ENCODE assay signal across 11 mouse cellular contexts in the genomic region with DNA sequence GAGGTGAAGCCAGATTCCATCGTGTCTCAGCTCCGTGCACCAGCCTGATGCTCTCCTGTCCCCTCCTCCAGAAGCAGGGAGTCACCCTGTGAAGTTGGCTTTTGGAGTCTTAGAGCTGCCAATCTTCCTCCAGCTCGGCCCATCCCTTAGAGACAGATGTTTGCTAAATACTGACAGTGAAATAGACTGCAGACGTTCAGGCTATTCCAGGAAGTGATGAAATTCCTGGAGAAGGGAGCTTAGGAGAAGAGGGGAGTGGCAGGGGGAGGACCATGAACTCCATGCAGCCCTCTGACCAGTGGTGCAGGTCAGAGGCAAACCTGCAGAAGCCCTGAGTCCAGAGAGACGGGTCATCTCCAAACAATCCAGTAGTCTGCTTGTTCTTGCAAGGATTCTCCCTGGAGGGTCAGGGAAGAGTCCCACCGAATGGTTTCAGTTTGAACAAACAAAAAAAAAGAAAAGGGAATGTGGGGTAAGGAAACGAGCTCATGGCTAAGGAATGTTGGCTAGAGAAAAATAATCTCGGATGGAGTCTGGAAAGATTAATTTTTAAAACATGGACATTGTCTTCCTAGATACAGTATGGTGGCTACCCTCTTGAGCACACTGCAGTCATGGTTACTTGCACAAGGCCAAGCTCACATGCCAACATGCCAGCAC. TPM values are rescaled to one million over a fixed set of nuclear protein-coding genes. Genes with fewer than 3 reads are reported as not detected.
A peak's percentile ranks its signal among the peaks of the same experiment; 100 is the strongest.
DNase-seq lines count a peak whose midpoint lies in the region; ATAC-seq and TF ChIP-seq lines count a peak whose summit lies in the region.
"Had no signal": no experiment of that assay in that cellular context is flagged by ENCODE, and none has a peak within 500 bp of the region (broad histone marks: within the 10 kb centered on the region; RNA-seq: fewer than 3 reads in every experiment).

Gene Nnmt, minus strand, starts transcription at position 215 of the 660 bp plus-strand sequence.

- H3K9ac ChIP-seq in liver, postnatal 0 days (replicated peaks), result no peak within 1 kb of the TSS
- H3K9ac ChIP-seq in liver, embryonic 11.5 days (ENCODE audit: low read depth, low read length), result no peak within 1 kb of the TSS
- no peak within 1 kb of the TSS for H3K9ac ChIP-seq in kidney, embryonic 15.5 days
- H3K9ac ChIP-seq in stomach, embryonic 16.5 days (ENCODE audit: low read length), result no peak within 1 kb of the TSS
- H3K9ac ChIP-seq in forebrain, embryonic 15.5 days (replicated peaks), result no peak within 1 kb of the TSS
- no peak within 1 kb of the TSS for H3K9ac ChIP-seq in forebrain, postnatal 0 days
- H3K9ac ChIP-seq: liver, embryonic 14.5 days; neural tube, embryonic 12.5 days had no signal

- no peak within 1 kb of the TSS; the same call in 1 of the 2 replicates for H3K4me2 ChIP-seq in liver, postnatal 0 days (ENCODE audit: low read depth, low read length)
- H3K4me2 ChIP-seq in liver, embryonic 11.5 days, result no peak within 1 kb of the TSS
- 0 out of 2 replicates have a peak within 1 kb of the TSS, but pooled peaks have one; percentile 16 for H3K4me2 ChIP-seq in kidney, embryonic 15.5 days
- peak within 1 kb of the TSS; percentile 15 for H3K4me2 ChIP-seq in stomach, embryonic 16.5 days (ENCODE audit: low read depth, low read length)
- H3K4me2 ChIP-seq in forebrain, embryonic 15.5 days (replicated peaks), result no peak within 1 kb of the TSS
- no peak within 1 kb of the TSS for H3K4me2 ChIP-seq in forebrain, postnatal 0 days (ENCODE audit: low read depth)
- H3K4me2 ChIP-seq: neural tube, embryonic 12.5 days had no signal

- peak within 1 kb of the TSS; percentile 39; the same call in 1 of the 2 replicates for H3K27ac ChIP-seq in liver, postnatal 0 days (ENCODE audit: low read depth)
- no peak within 1 kb of the TSS for H3K27ac ChIP-seq in liver, embryonic 11.5 days (ENCODE audit: low read depth, low read length)
- H3K27ac ChIP-seq in kidney, embryonic 15.5 days, result no peak within 1 kb of the TSS
- H3K27ac ChIP-seq in stomach, embryonic 16.5 days (ENCODE audit: low read length), result no peak within 1 kb of the TSS; the same call in 1 of the 2 replicates
- H3K27ac ChIP-seq in forebrain, embryonic 15.5 days (replicated peaks), result no peak within 1 kb of the TSS
- no peak within 1 kb of the TSS for H3K27ac ChIP-seq in forebrain, postnatal 0 days (ENCODE audit: low read depth, low read length)
- H3K27ac ChIP-seq: liver, embryonic 14.5 days; neural tube, embryonic 12.5 days had no signal

- no peaks in the 10 kb centered on the region for H3K9me3 ChIP-seq in liver, postnatal 0 days (ENCODE audit: low read length)
- H3K9me3 ChIP-seq in liver, embryonic 11.5 days (ENCODE audit: control insufficient read depth, low read length), result no peaks in the 10 kb centered on the region
- H3K9me3 ChIP-seq in kidney, embryonic 15.5 days (replicated peaks), result no peaks in the 10 kb centered on the region
- no peaks in the 10 kb centered on the region for H3K9me3 ChIP-seq in stomach, embryonic 16.5 days (replicated peaks; ENCODE audit: control insufficient read depth, low read length)
- no peaks in the 10 kb centered on the region for H3K9me3 ChIP-seq in forebrain, embryonic 15.5 days
- no peaks in the 10 kb centered on the region for H3K9me3 ChIP-seq in forebrain, postnatal 0 days (ENCODE audit: low read length)
- H3K9me3 ChIP-seq: neural tube, embryonic 12.5 days had no signal

- DNase-seq in liver, postnatal 0 days, result no peak
- no peak for DNase-seq in liver, embryonic 11.5 days (ENCODE audit: low spot score)
- peak in 1 of 2 experiments; percentile 41 for DNase-seq in gastrocnemius, postnatal 4 days (ENCODE audit: low spot score in 2 of 2)
- DNase-seq in forebrain, postnatal 0 days, result no peak
- DNase-seq in layer of hippocampus, postnatal 25 days (ENCODE audit: extremely low spot score in 1 of 2, low spot score in 1 of 2), result no peak

- no peak within 1 kb of the TSS for H3K4me3 ChIP-seq in liver, postnatal 0 days (ENCODE audit: low read depth, low read length)
- no peak within 1 kb of the TSS for H3K4me3 ChIP-seq in liver, embryonic 11.5 days (ENCODE audit: low read depth, low read length)
- no peak within 1 kb of the TSS for H3K4me3 ChIP-seq in kidney, embryonic 15.5 days (replicated peaks)
- H3K4me3 ChIP-seq in stomach, embryonic 16.5 days (replicated peaks; ENCODE audit: low read length), result no peak within 1 kb of the TSS; the same call in 1 of the 2 replicates
- H3K4me3 ChIP-seq in forebrain, embryonic 15.5 days, result no peak within 1 kb of the TSS
- no peak within 1 kb of the TSS for H3K4me3 ChIP-seq in forebrain, postnatal 0 days (ENCODE audit: low read depth, low read length)
- H3K4me3 ChIP-seq: neural tube, embryonic 12.5 days had no signal

- H3K36me3 ChIP-seq in liver, postnatal 0 days (replicated peaks; ENCODE audit: insufficient read depth, low read length), result no peaks in the 10 kb centered on the region
- no peaks in the 10 kb centered on the region for H3K36me3 ChIP-seq in liver, embryonic 11.5 days (ENCODE audit: control insufficient read depth, insufficient read depth, low read length)
- no peaks in the 10 kb centered on the region for H3K36me3 ChIP-seq in kidney, embryonic 15.5 days
- no peaks in the 10 kb centered on the region for H3K36me3 ChIP-seq in stomach, embryonic 16.5 days (ENCODE audit: control insufficient read depth, insufficient read depth, low read length)
- no peaks in the 10 kb centered on the region for H3K36me3 ChIP-seq in forebrain, embryonic 15.5 days
- H3K36me3 ChIP-seq in forebrain, postnatal 0 days (ENCODE audit: insufficient read depth), result no peaks in the 10 kb centered on the region
- H3K36me3 ChIP-seq: neural tube, embryonic 12.5 days had no signal

- no peaks in the 10 kb centered on the region for H3K4me1 ChIP-seq in liver, postnatal 0 days (ENCODE audit: insufficient read depth)
- no peaks in the 10 kb centered on the region for H3K4me1 ChIP-seq in liver, embryonic 11.5 days (replicated peaks; ENCODE audit: control insufficient read depth, insufficient read depth, low read length)
- peaks cover 5% of the 10 kb centered on the region; the same call in 1 of the 2 replicates for H3K4me1 ChIP-seq in kidney, embryonic 15.5 days
- 0 out of 2 replicates have a peak, but pooled peaks cover 2% of the 10 kb centered on the region for H3K4me1 ChIP-seq in stomach, embryonic 16.5 days (ENCODE audit: control insufficient read depth, insufficient read depth, low read length)
- 0 out of 2 replicates have a peak, but pooled peaks cover 3% of the 10 kb centered on the region for H3K4me1 ChIP-seq in forebrain, embryonic 15.5 days
- H3K4me1 ChIP-seq in forebrain, postnatal 0 days (ENCODE audit: insufficient read depth), result no peaks in the 10 kb centered on the region

- no peak for TF ChIP-seq EP300 in liver, postnatal 0 days (IDR thresholded peaks at IDR 0.05; ENCODE audit: low read depth)

- no peak for ATAC-seq in liver, postnatal 0 days
- no peak for ATAC-seq in liver, embryonic 11.5 days (replicated peaks; ENCODE audit: low FRiP score)
- no peak for ATAC-seq in kidney, embryonic 15.5 days (replicated peaks; ENCODE audit: low FRiP score)
- ATAC-seq in stomach, embryonic 16.5 days (ENCODE audit: insufficient read depth, low FRiP score), result no peak
- no peak for ATAC-seq in forebrain, embryonic 15.5 days (replicated peaks)
- no peak for ATAC-seq in forebrain, postnatal 0 days

- WGBS in liver, postnatal 0 days (ENCODE audit: insufficient replicate concordance), result 38% methylated on average over 8 of the region's 8 CpGs
- 40% methylated on average over 8 of the region's 8 CpGs for WGBS in liver, embryonic 11.5 days
- WGBS in kidney, embryonic 15.5 days, result 34% methylated on average over 8 of the region's 8 CpGs
- 18% methylated on average over 8 of the region's 8 CpGs for WGBS in stomach, embryonic 16.5 days
- WGBS in forebrain, embryonic 15.5 days, result 61% methylated on average over 8 of the region's 8 CpGs
- 52% methylated on average over 8 of the region's 8 CpGs for WGBS in forebrain, postnatal 0 days

- no peaks in the 10 kb centered on the region for H3K27me3 ChIP-seq in liver, postnatal 0 days (ENCODE audit: insufficient read depth, low read length)
- 0 out of 2 replicates have a peak, but pooled peaks cover 3% of the 10 kb centered on the region for H3K27me3 ChIP-seq in liver, embryonic 11.5 days (replicated peaks; ENCODE audit: control insufficient read depth, insufficient read depth, low read length)
- no peaks in the 10 kb centered on the region for H3K27me3 ChIP-seq in kidney, embryonic 15.5 days
- H3K27me3 ChIP-seq in stomach, embryonic 16.5 days (ENCODE audit: control insufficient read depth, insufficient read depth, low read length), result no peaks in the 10 kb centered on the region
- H3K27me3 ChIP-seq in forebrain, embryonic 15.5 days, result no peaks in the 10 kb centered on the region
- no peaks in the 10 kb centered on the region for H3K27me3 ChIP-seq in forebrain, postnatal 0 days (ENCODE audit: insufficient read depth, low read length)
- H3K27me3 ChIP-seq: neural tube, embryonic 12.5 days had no signal

- no peak for TF ChIP-seq CTCF in liver, postnatal 0 days (IDR thresholded peaks at IDR 0.05; ENCODE audit: low read depth)
- no peak for TF ChIP-seq CTCF in forebrain, postnatal 0 days (IDR thresholded peaks at IDR 0.05; ENCODE audit: low read depth)

RNA-seq across cellular contexts. Expression of gene Nnmt, which starts in this region (rescaled TPM):
- 0.34 and 0.41 TPM in 2 replicates for polyA plus RNA-seq in liver, postnatal 0 days (2015; fragmentation: Nextera tagmentation; extraction: Ambion mirVana)
- polyA plus RNA-seq in liver, embryonic 11.5 days (2014; fragmentation: Nextera tagmentation; extraction: Ambion mirVana), result 1.3 and 1.8 TPM in 2 replicates
- total RNA-seq in gastrocnemius, postnatal 4 days (2021), result 10 to 100 TPM; 19.3 to 22.9 TPM
- 2.2 and 3.5 TPM in 2 replicates for polyA plus RNA-seq in kidney, embryonic 15.5 days (2015; fragmentation: Nextera tagmentation; extraction: Ambion mirVana)
- polyA plus RNA-seq in stomach, embryonic 16.5 days (2015; fragmentation: Nextera tagmentation; extraction: Ambion mirVana), result 2.4 and 2.8 TPM in 2 replicates
- 0.42 and 0.74 TPM in 2 replicates for polyA plus RNA-seq in forebrain, embryonic 15.5 days (2015; fragmentation: Nextera tagmentation; extraction: Ambion mirVana)
- 3.1 and 4.6 TPM in 2 replicates for total RNA-seq in forebrain, postnatal 0 days (2014; rRNA removed)
- polyA plus RNA-seq in forebrain, postnatal 0 days (2015; fragmentation: Nextera tagmentation; extraction: Ambion mirVana), result 5.5 and 5.7 TPM in 2 replicates
- total RNA-seq in layer of hippocampus, postnatal 25 days (2021), result 1 to 10 TPM; 1.2 to 1.6 TPM
- total RNA-seq: hematopoietic stem cell, adult 5-6 weeks had no signal

Comparison
In these comparisons a context has a peak if more than half of its experiments do, and no peak if none do; other contexts are left out.
1. H3K4me2 ChIP-seq: peak in kidney, embryonic 15.5 days (single experiment) and stomach, embryonic 16.5 days (single experiment); none in liver, postnatal 0 days (single experiment), liver, embryonic 11.5 days (single experiment), forebrain, embryonic 15.5 days (single experiment) and forebrain, postnatal 0 days (single experiment).